Mouse (Mus musculus) megakaryocyte progenitor cell, adult 5-6 weeks (primary cell): ENCODE results near the gene Ralbp1. TPM values are rescaled to one million over a fixed set of nuclear protein-coding genes. Genes with fewer than 3 reads are reported as not detected.

Experiments
- ATAC-seq: replicated peaks from 2 replicates; pipeline ENCODE4 v1.8.0; 2016; ENCODE audit warnings: mild to moderate bottlenecking, moderate TSS enrichment, inconsistent platforms; ENCODE audit not compliant: poor library complexity
- total RNA-seq, 2 experiments: library from RNA; stranded (forward) in 1 of 2; stranded (reverse) in 1 of 2; fragments of 157-497, 149-512 nt in 1 of 2; fragments of 200-1000 nt in 1 of 2; gene quantifications; 2 replicates each; pipeline versions ENCODE4 v1.2.3 to v1.2.4; 2015 to 2017

The Ralbp1 gene
- total RNA-seq, 2 experiments from 2014 or later = 35.2 to 92.5 TPM

- no peak for ATAC-seq
Measured at GRCm38 (mm10) chr17:65853326-65853725, 32.3 kb downstream of the Ralbp1 start.

- no peak for ATAC-seq
Measured at GRCm38 (mm10) chr17:65851749-65852148, 33.8 kb downstream of the Ralbp1 start.

- no peak for ATAC-seq
Measured at GRCm38 (mm10) chr17:65850487-65850886, 35.1 kb downstream of the Ralbp1 start.

GRCm38 (mm10) chr17:65847694-65848449 lies 37.7 kb downstream of the Ralbp1 start:
- no peak for ATAC-seq

- ATAC-seq = no peak
Measured at GRCm38 (mm10) chr17:65845423-65845822, 40.2 kb downstream of the Ralbp1 start.

- ATAC-seq = no peak
Measured at GRCm38 (mm10) chr17:65842669-65843381, 42.8 kb downstream of the Ralbp1 start.

- ATAC-seq = no peak
Measured at GRCm38 (mm10) chr17:65839541-65840256, 45.9 kb downstream of the Ralbp1 start.

- ATAC-seq = no peak
Measured at GRCm38 (mm10) chr17:65836746-65837145, 48.9 kb downstream of the Ralbp1 start.

GRCm38 (mm10) chr17:65833891-65834290 lies 51.7 kb downstream of the Ralbp1 start:
- ATAC-seq = no peak

- ATAC-seq = peak; percentile 47; the same call in 1 of the 2 replicates
Measured at GRCm38 (mm10) chr17:65830216-65830863, 55.3 kb downstream of the Ralbp1 start.

GRCm38 (mm10) chr17:65828951-65829350 lies 56.6 kb downstream of the Ralbp1 start:
- no peak for ATAC-seq

- ATAC-seq = no peak
Measured at GRCm38 (mm10) chr17:65827904-65828303, 57.7 kb downstream of the Ralbp1 start.

GRCm38 (mm10) chr17:65827119-65827840 lies 58.3 kb downstream of the Ralbp1 start:
- no peak for ATAC-seq

- peak; percentile 81 for ATAC-seq
Measured at GRCm38 (mm10) chr17:65826257-65826656, 59.3 kb downstream of the Ralbp1 start.

- ATAC-seq = no peak
Measured at GRCm38 (mm10) chr17:65824246-65824645, 61.4 kb downstream of the Ralbp1 start.

- ATAC-seq = no peak
Measured at GRCm38 (mm10) chr17:65822423-65822822, 63.2 kb downstream of the Ralbp1 start.

GRCm38 (mm10) chr17:65820197-65820596 lies 65.4 kb downstream of the Ralbp1 start:
- no peak for ATAC-seq

- ATAC-seq = no peak
Measured at GRCm38 (mm10) chr17:65813763-65814162, 71.8 kb downstream of the Ralbp1 start.

GRCm38 (mm10) chr17:65811032-65811431 lies 74.6 kb downstream of the Ralbp1 start:
- ATAC-seq = no peak

- no peak for ATAC-seq
Measured at GRCm38 (mm10) chr17:65806416-65806815, 79.2 kb downstream of the Ralbp1 start.
